Mouse (Mus musculus): ENCODE data around the gene Hoxc13. TPM values are rescaled to one million over a fixed set of nuclear protein-coding genes. Genes with fewer than 3 reads are reported as not detected.

Gene Hoxc13
- polyA plus RNA-seq, 1 experiment from 2014 or later: 0.89 TPM

DNA sequence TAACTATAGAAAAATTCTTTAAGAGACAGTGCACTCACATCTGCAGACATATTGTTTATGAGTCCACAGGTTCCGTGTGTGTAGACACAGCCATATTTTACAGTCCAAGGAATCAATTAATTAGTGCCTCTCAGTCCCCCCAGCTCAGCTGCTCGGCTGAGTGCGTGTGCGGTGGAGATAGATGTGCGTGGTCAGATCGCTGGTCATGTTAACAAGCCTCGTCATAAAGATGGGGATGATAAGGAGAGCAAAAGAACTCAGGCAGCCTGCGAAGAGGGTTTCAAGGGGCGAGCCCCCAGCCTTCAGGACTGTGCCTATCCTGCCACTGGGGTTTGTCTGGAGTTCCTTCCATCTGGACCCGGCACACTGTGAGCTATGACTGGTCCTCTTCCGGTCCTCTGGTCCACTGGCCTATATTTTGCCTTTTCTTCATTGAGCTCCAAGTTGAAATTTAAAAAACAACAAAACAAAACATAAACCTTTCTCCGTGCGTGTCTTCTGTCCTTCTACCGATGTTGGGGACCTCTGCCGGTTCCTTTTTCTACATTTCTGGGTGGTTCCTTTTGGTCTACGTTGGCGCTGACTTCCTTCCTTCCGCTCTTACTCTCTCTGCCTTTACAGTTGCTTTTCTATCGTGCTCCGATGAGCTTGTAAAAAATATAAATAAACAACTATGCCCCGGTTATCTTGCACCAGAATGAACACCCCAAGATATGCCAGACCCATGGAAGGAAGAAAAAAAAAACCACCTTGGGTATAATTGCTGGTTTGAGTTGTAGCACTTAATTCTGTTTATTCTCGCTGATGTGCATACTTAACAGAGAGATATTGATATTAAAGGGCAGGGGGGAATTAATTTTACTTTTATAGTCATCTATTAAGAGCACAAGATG lies 24.5 kb downstream of the Hoxc13 start:
- Histone ChIP-seq H3K27ac (replicated peaks; ENCODE audit: low read depth, low read length) (no peak overlapping the region), H3K36me3 (ENCODE audit: control insufficient read depth, insufficient read depth, low read length) (no peaks in the 10 kb centered on the region), H3K4me3 (ENCODE audit: low read depth, low read length) (no peak overlapping the region), H3K4me2 (ENCODE audit: low read depth, low read length) (no peak overlapping the region), H3K4me1 (ENCODE audit: control insufficient read depth, insufficient read depth, low read length) (no peaks in the 10 kb centered on the region), H3K27me3 (replicated peaks; ENCODE audit: control insufficient read depth, insufficient read depth, low read length) (peaks cover 100% of the 10 kb centered on the region), H3K9ac (ENCODE audit: low read depth, low read length) (no peak overlapping the region), H3K9me3 (ENCODE audit: control insufficient read depth, low read length) (no peaks in the 10 kb centered on the region)
- DNase-seq (ENCODE audit: low spot score): no peak
- 11% methylated on average over 22 of the region's 22 CpGs for WGBS
- no peak for ATAC-seq (ENCODE audit: low read depth)

DNA sequence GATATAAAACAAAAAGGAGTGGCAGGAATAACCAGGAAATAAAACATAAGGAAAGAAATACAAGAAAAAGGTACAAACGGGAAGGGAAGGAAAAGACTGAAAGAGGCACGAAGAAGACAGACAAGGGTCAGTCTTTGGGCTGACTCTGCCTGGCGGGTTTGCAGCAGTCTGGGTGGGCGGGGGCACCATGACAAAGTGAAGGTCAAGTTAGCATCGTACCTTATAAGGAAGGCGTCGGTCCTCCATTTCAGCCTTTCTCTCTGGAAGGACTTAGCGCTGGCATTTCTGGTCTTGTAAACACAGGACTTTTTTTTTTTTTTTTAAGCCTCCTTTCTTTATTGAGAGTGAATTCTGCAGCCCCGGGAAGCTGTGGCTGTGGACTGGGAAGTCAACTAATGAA lies 26.4 kb downstream of the Hoxc13 start:
- ATAC-seq (ENCODE audit: low read depth) (no peak), DNase-seq (ENCODE audit: low spot score) (no peak)
- Histone ChIP-seq H3K9me3 (ENCODE audit: control insufficient read depth, low read length) (no peaks in the 10 kb centered on the region), H3K27me3 (replicated peaks; ENCODE audit: control insufficient read depth, insufficient read depth, low read length) (peaks cover 100% of the 10 kb centered on the region), H3K4me3 (ENCODE audit: low read depth, low read length) (no peak overlapping the region), H3K4me1 (ENCODE audit: control insufficient read depth, insufficient read depth, low read length) (no peaks in the 10 kb centered on the region), H3K27ac (replicated peaks; ENCODE audit: low read depth, low read length) (no peak overlapping the region), H3K4me2 (ENCODE audit: low read depth, low read length) (no peak overlapping the region), H3K9ac (ENCODE audit: low read depth, low read length) (no peak overlapping the region), H3K36me3 (ENCODE audit: control insufficient read depth, insufficient read depth, low read length) (no peaks in the 10 kb centered on the region)
- under 1% methylated on average over 9 of the region's 9 CpGs for WGBS

DNA sequence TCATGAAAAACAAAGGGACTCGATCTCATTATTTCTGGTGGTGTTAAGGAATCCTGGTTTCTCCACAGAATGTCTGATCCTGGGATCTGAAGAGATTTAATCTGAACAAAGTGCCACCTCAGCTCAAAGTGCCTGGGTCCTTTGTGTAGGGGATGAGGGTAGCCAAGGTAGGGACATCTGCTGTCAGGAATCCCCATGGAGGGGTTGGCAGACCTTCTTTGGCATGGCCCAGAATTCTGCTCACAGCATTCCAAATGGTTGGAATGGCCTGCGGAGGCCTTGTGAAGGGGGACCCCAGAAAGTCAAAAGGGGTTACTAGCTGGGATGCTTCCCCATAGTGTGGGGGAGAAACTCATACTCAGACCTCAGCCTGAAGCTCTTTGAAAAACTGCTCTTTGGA lies 27.9 kb downstream of the Hoxc13 start:
- Histone ChIP-seq H3K27ac (replicated peaks; ENCODE audit: low read depth, low read length) (no peak overlapping the region), H3K27me3 (replicated peaks; ENCODE audit: control insufficient read depth, insufficient read depth, low read length) (peaks cover 100% of the 10 kb centered on the region), H3K9ac (ENCODE audit: low read depth, low read length) (no peak overlapping the region), H3K36me3 (ENCODE audit: control insufficient read depth, insufficient read depth, low read length) (no peaks in the 10 kb centered on the region), H3K9me3 (ENCODE audit: control insufficient read depth, low read length) (no peaks in the 10 kb centered on the region), H3K4me2 (ENCODE audit: low read depth, low read length) (no peak overlapping the region), H3K4me3 (ENCODE audit: low read depth, low read length) (no peak overlapping the region), H3K4me1 (ENCODE audit: control insufficient read depth, insufficient read depth, low read length) (no peaks in the 10 kb centered on the region)
- no peak for DNase-seq (ENCODE audit: low spot score)
- ATAC-seq (ENCODE audit: low read depth): no peak
- 21% methylated on average over 2 of the region's 2 CpGs for WGBS

DNA sequence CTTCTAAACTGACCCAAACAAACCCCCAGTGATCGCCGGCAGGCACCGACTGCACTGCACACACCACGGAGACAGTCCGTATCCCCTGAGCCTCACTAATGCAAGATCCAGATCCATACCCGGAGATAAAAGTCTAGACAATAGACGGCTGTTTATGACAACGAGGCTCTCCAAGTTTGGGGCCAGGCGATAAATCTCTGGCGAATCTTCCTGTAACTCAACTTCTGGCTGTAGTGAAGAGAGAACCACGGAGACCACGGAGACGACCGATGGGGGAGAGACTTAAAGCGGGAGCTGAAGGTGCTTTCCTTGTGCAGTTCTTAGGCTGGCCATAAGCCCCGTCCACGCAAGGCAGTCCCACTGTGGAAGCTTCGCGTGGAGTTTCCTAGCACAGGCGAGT lies 28.8 kb downstream of the Hoxc13 start:
- no peak overlapping the region for H3K27ac ChIP-seq (replicated peaks; ENCODE audit: low read depth, low read length)
- no peaks in the 10 kb centered on the region for H3K4me1 ChIP-seq (ENCODE audit: control insufficient read depth, insufficient read depth, low read length)
- DNase-seq (ENCODE audit: low spot score) (no peak), ATAC-seq (ENCODE audit: low read depth) (no peak)
- H3K27me3 ChIP-seq (replicated peaks; ENCODE audit: control insufficient read depth, insufficient read depth, low read length): peaks cover 99% of the 10 kb centered on the region
- WGBS: under 1% methylated on average over 20 of the region's 20 CpGs
- H3K4me2 ChIP-seq (ENCODE audit: low read depth, low read length): no peak overlapping the region
- H3K36me3 ChIP-seq (ENCODE audit: control insufficient read depth, insufficient read depth, low read length): no peaks in the 10 kb centered on the region
- no peak overlapping the region for H3K9ac ChIP-seq (ENCODE audit: low read depth, low read length)
- no peaks in the 10 kb centered on the region for H3K9me3 ChIP-seq (ENCODE audit: control insufficient read depth, low read length)
- H3K4me3 ChIP-seq (ENCODE audit: low read depth, low read length): no peak overlapping the region

DNA sequence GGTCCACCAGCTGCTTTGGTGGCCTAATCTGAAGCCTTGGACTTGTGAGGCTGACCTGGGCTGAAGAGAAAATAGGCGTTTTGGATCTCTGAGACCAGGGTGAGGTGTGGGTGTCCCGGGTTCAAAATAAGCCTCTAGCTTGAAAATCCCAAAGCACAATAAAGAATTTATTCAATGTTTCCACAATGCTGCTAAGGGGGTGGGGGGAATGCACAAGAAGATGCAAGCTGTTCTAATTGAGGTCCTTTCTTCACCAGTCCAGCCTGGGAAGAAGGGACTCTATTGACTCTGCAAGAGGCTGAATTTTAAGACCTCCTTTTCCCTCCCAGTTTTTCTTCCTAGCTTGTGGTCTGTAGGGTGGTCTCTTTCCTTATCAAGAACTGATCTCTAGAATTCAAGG lies 30.0 kb downstream of the Hoxc13 start:
- peaks cover 99% of the 10 kb centered on the region for H3K27me3 ChIP-seq (replicated peaks; ENCODE audit: control insufficient read depth, insufficient read depth, low read length)
- ATAC-seq (ENCODE audit: low read depth) (no peak), DNase-seq (ENCODE audit: low spot score) (no peak)
- no peak overlapping the region for H3K4me3 ChIP-seq (ENCODE audit: low read depth, low read length)
- H3K9ac ChIP-seq (ENCODE audit: low read depth, low read length): no peak overlapping the region
- H3K4me2 ChIP-seq (ENCODE audit: low read depth, low read length): no peak overlapping the region
- no peaks in the 10 kb centered on the region for H3K4me1 ChIP-seq (ENCODE audit: control insufficient read depth, insufficient read depth, low read length)
- 9% methylated on average over 2 of the region's 2 CpGs for WGBS
- no peaks in the 10 kb centered on the region for H3K36me3 ChIP-seq (ENCODE audit: control insufficient read depth, insufficient read depth, low read length)
- no peaks in the 10 kb centered on the region for H3K9me3 ChIP-seq (ENCODE audit: control insufficient read depth, low read length)
- H3K27ac ChIP-seq (replicated peaks; ENCODE audit: low read depth, low read length): no peak overlapping the region

DNA sequence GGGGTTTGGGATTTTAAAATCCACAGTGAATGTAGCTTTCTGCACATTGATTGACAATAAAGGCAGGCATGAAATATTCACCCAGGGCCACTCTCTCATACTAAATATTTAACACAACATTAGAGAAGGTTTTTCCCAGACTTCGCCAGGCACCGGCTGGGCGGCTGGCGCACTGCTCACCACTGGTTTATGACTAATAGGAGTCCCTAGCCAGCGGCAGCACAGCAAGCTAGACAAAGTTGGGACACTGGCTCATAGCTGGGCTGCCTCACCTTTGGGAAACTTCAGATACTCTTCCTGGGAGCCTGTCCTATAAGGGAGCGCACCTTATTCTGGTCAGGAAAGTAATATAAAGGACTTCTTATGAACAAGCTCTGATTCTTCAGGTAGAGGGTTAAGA lies 32.7 kb downstream of the Hoxc13 start:
- no peak overlapping the region for H3K4me2 ChIP-seq (ENCODE audit: low read depth, low read length)
- peaks cover 99% of the 10 kb centered on the region for H3K27me3 ChIP-seq (replicated peaks; ENCODE audit: control insufficient read depth, insufficient read depth, low read length)
- H3K27ac ChIP-seq (replicated peaks; ENCODE audit: low read depth, low read length): no peak overlapping the region
- H3K36me3 ChIP-seq (ENCODE audit: control insufficient read depth, insufficient read depth, low read length): no peaks in the 10 kb centered on the region
- H3K9me3 ChIP-seq (ENCODE audit: control insufficient read depth, low read length): no peaks in the 10 kb centered on the region
- no peaks in the 10 kb centered on the region for H3K4me1 ChIP-seq (ENCODE audit: control insufficient read depth, insufficient read depth, low read length)
- no peak overlapping the region for H3K4me3 ChIP-seq (ENCODE audit: low read depth, low read length)
- DNase-seq (ENCODE audit: low spot score) (no peak), ATAC-seq (ENCODE audit: low read depth) (no peak)
- no peak overlapping the region for H3K9ac ChIP-seq (ENCODE audit: low read depth, low read length)
- 4% methylated on average over 6 of the region's 6 CpGs for WGBS

DNA sequence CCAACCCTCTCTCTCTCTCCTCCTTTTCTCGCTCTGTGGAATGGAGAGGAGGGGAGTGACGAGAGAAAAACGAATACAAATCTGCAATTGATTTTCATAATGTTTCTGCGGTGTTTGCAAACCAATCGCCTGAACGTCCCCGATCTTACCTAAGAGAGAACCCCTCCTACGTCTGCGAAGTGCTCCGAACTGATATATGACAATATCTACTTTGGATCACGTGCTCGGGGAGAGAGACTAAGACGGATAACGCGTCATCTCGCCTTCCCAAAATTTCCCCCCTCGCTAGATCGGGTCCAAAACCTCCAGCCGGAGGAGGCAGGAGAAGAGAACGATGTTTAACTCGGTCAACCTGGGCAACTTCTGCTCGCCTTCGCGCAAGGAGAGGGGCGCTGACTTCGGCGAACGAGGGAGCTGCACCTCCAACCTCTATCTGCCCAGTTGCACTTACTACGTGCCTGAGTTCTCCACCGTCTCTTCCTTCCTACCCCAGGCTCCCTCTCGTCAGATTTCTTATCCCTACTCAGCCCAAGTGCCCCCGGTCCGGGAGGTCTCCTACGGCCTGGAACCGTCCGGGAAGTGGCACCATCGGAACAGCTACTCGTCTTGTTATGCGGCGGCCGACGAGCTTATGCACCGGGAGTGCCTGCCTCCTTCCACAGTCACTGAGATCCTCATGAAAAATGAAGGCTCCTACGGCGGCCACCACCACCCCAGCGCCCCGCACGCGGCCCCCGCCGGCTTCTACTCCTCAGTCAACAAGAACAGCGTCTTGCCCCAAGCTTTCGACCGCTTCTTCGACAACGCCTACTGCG lies 33.5 kb downstream of the Hoxc13 start, which contains the start of gene Hoxc11:
TSS of gene Hoxc11 (plus strand) at position 236 of the 815 bp plus-strand sequence.
- Histone ChIP-seq H3K4me2 (ENCODE audit: low read depth, low read length) (no peak within 1 kb of the TSS), H3K9ac (ENCODE audit: low read depth, low read length) (no peak within 1 kb of the TSS), H3K4me3 (ENCODE audit: low read depth, low read length) (0 out of 2 replicates have a peak within 1 kb of the TSS, but pooled peaks have one; percentile 10), H3K4me1 (ENCODE audit: control insufficient read depth, insufficient read depth, low read length) (no peaks in the 10 kb centered on the region), H3K27me3 (replicated peaks; ENCODE audit: control insufficient read depth, insufficient read depth, low read length) (peaks cover 98% of the 10 kb centered on the region), H3K27ac (replicated peaks; ENCODE audit: low read depth, low read length) (no peak within 1 kb of the TSS), H3K36me3 (ENCODE audit: control insufficient read depth, insufficient read depth, low read length) (no peaks in the 10 kb centered on the region), H3K9me3 (ENCODE audit: control insufficient read depth, low read length) (no peaks in the 10 kb centered on the region)
- no peak for DNase-seq (ENCODE audit: low spot score)
- 1% methylated on average over 51 of the region's 57 CpGs for WGBS
- ATAC-seq (ENCODE audit: low read depth): no peak

DNA sequence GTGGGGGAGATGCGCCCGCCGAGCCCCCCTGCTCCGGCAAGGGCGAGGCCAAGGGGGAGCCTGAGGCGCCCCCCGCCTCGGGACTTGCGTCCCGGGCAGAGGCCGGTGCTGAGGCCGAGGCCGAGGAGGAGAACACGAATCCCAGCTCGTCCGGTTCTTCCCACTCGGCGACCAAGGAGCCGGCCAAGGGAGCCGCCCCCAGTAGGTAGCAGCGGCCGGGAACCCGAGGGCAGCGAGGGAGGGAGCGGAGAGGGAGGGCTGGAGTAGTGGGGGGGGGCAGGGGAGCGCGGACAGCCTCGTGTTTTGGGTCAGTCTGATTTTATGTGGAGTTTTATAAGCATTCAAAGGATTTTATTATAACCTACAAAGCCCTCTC lies 34.1 kb downstream of the Hoxc13 start:
- H3K4me2 ChIP-seq (ENCODE audit: low read depth, low read length): no peak overlapping the region
- DNase-seq (ENCODE audit: low spot score) (no peak), ATAC-seq (ENCODE audit: low read depth) (no peak)
- WGBS: under 1% methylated on average over 26 of the region's 28 CpGs
- H3K9ac ChIP-seq (ENCODE audit: low read depth, low read length): no peak overlapping the region
- H3K9me3 ChIP-seq (ENCODE audit: control insufficient read depth, low read length): no peaks in the 10 kb centered on the region
- no peaks in the 10 kb centered on the region for H3K4me1 ChIP-seq (ENCODE audit: control insufficient read depth, insufficient read depth, low read length)
- H3K27ac ChIP-seq (replicated peaks; ENCODE audit: low read depth, low read length): no peak overlapping the region
- 0 out of 2 replicates have a peak overlapping the region, but pooled peaks have one; percentile 10 for H3K4me3 ChIP-seq (ENCODE audit: low read depth, low read length)
- H3K27me3 ChIP-seq (replicated peaks; ENCODE audit: control insufficient read depth, insufficient read depth, low read length): peaks cover 98% of the 10 kb centered on the region
- no peaks in the 10 kb centered on the region for H3K36me3 ChIP-seq (ENCODE audit: control insufficient read depth, insufficient read depth, low read length)
